ENCODE assay signal across 20 mouse cellular contexts in the genomic region with DNA sequence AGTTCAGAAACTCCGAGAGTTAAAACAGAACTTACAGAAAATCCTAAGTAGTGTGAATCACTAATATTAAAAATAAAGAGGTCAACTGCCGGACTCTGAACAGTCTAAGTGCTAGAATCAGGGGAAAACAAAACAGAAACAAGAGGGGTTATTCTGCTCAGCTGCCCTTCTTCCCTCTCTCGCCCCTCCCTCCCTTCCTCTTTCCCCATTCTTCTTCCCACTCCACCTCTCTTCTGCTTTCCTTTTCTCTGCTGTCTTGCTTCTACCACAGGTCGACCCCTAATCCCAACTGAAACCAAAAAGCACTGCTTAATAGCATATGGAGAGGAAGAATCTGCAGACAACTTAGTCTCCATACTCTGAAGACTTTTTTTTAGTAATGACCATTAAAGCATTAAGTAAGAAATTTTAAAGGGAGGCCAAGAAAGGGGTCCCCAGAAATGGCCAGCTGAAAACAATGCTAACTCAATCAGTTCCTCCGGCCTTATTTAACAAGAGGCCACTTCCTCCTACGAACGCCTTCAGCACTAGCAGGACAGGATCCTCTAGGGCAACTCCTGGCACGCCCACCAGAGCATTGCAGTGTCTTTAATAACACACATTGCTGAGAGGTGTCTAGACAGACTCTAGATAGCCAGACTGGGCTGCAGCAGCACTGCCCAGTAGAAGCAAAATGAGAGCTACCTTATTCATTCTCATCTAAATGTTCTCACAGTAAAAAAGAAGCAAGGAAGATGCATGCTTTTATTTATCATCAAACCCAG. TPM values are rescaled to one million over a fixed set of nuclear protein-coding genes. Genes with fewer than 3 reads are reported as not detected.
A peak's percentile ranks its signal among the peaks of the same experiment; 100 is the strongest.
DNase-seq lines count a peak whose midpoint lies in the region; ATAC-seq and TF ChIP-seq lines count a peak whose summit lies in the region.
"Had no signal": no experiment of that assay in that cellular context is flagged by ENCODE, and none has a peak within 500 bp of the region (broad histone marks: within the 10 kb centered on the region; RNA-seq: fewer than 3 reads in every experiment).

No protein-coding gene starts in this region.

- TF ChIP-seq POLR2A in lung, adult 2 months (IDR thresholded peaks at IDR 0.05; ENCODE audit: borderline replicate concordance, extremely low read depth, low read depth, low read length) = no peak

- no peaks in the 10 kb centered on the region; the same call in 1 of the 2 replicates for H3K36me3 ChIP-seq in lung, embryonic 14.5 days (ENCODE audit: insufficient read depth)
- no peaks in the 10 kb centered on the region for H3K36me3 ChIP-seq in heart, embryonic 15.5 days
- H3K36me3 ChIP-seq in intestine, postnatal 0 days (ENCODE audit: control insufficient read depth, insufficient read depth) = no peaks in the 10 kb centered on the region

- no peak overlapping the region for H3K27ac ChIP-seq in lung, embryonic 14.5 days (ENCODE audit: low read depth)
- H3K27ac ChIP-seq in heart, embryonic 15.5 days = peak overlapping the region; percentile 49; the same call in 1 of the 2 replicates
- no peak overlapping the region for H3K27ac ChIP-seq in intestine, postnatal 0 days (ENCODE audit: low read depth, low read length)
- H3K27ac ChIP-seq: hindbrain, embryonic 12.5 days; neural tube, embryonic 12.5 days had no signal

- 65% methylated on average over 8 of the region's 8 CpGs for WGBS in lung, embryonic 14.5 days
- WGBS in lung, adult 2 months = 45% methylated on average over 8 of the region's 8 CpGs
- 51% methylated on average over 8 of the region's 8 CpGs for WGBS in heart, embryonic 15.5 days
- WGBS in intestine, postnatal 0 days = 36% methylated on average over 8 of the region's 8 CpGs

- no peak for TF ChIP-seq CTCF in lung, embryonic 14.5 days (IDR thresholded peaks at IDR 0.05; ENCODE audit: low read depth)
- no peak for TF ChIP-seq CTCF in lung, adult 2 months (IDR thresholded peaks at IDR 0.05; ENCODE audit: insufficient read depth, low read length)
- TF ChIP-seq CTCF in intestine, postnatal 0 days (IDR thresholded peaks at IDR 0.05; ENCODE audit: low read depth) = no peak

- no peak overlapping the region for H3K9ac ChIP-seq in lung, embryonic 14.5 days
- H3K9ac ChIP-seq in heart, embryonic 15.5 days = no peak overlapping the region
- H3K9ac ChIP-seq in intestine, postnatal 0 days (ENCODE audit: low read depth, low read length) = no peak overlapping the region
- H3K9ac ChIP-seq: hindbrain, embryonic 12.5 days; neural tube, embryonic 12.5 days had no signal

- H3K27me3 ChIP-seq in lung, embryonic 14.5 days (ENCODE audit: insufficient read depth, low read length) = no peaks in the 10 kb centered on the region
- H3K27me3 ChIP-seq in heart, embryonic 15.5 days = no peaks in the 10 kb centered on the region
- H3K27me3 ChIP-seq in intestine, postnatal 0 days (replicated peaks; ENCODE audit: control insufficient read depth, insufficient read depth, low read length) = no peaks in the 10 kb centered on the region
- H3K27me3 ChIP-seq: hindbrain, embryonic 12.5 days; neural tube, embryonic 12.5 days had no signal

- H3K4me2 ChIP-seq in lung, embryonic 14.5 days = no peak overlapping the region
- no peak overlapping the region for H3K4me2 ChIP-seq in heart, embryonic 15.5 days
- peak overlapping the region; percentile 18; the same call in 1 of the 2 replicates for H3K4me2 ChIP-seq in intestine, postnatal 0 days (replicated peaks; ENCODE audit: low read depth)
- H3K4me2 ChIP-seq: hindbrain, embryonic 12.5 days; neural tube, embryonic 12.5 days had no signal

- intact Hi-C loops in heart, postnatal 10 days (cut with DNase I) = no loop called here

- H3K4me3 ChIP-seq in lung, embryonic 14.5 days (ENCODE audit: low read depth, low read length) = no peak overlapping the region
- H3K4me3 ChIP-seq in lung, adult 2 months (replicated peaks; ENCODE audit: extremely low read depth, low read depth, low read length) = no peak overlapping the region
- no peak overlapping the region for H3K4me3 ChIP-seq in heart, embryonic 15.5 days
- H3K4me3 ChIP-seq in intestine, postnatal 0 days (ENCODE audit: low read depth, low read length) = no peak overlapping the region
- H3K4me3 ChIP-seq: hindbrain, embryonic 12.5 days; neural tube, embryonic 12.5 days had no signal

- ATAC-seq in lung, embryonic 14.5 days (ENCODE audit: insufficient read depth) = peak; percentile 35; the same call in 1 of the 2 replicates
- ATAC-seq in heart, embryonic 15.5 days (replicated peaks; ENCODE audit: insufficient number of reproducible peaks, insufficient read depth, low FRiP score, low read depth) = 0 out of 2 replicates have a peak, but pooled peaks have one; percentile 53
- 0 out of 2 replicates have a peak, but pooled peaks have one; percentile 38 for ATAC-seq in intestine, postnatal 0 days

- peak; percentile 92 for DNase-seq in heart, adult 11 months
- DNase-seq in heart, postnatal 10 days = no peak
- no peak for DNase-seq in lung, embryonic 14.5 days
- no peak for DNase-seq in lung, adult 2 months
- DNase-seq in layer of hippocampus, postnatal 10 days (ENCODE audit: low spot score in 2 of 2) = no peak
- no peak for DNase-seq in cerebellum, postnatal 14 days
- DNase-seq: adrenal gland, adult 8-10 months; cerebellum, adult 9-10 months; kidney, postnatal 14 days had no signal

- H3K4me1 ChIP-seq in lung, embryonic 14.5 days (ENCODE audit: insufficient read depth) = no peaks in the 10 kb centered on the region
- peaks cover 2% of the 10 kb centered on the region; the same call in 1 of the 2 replicates for H3K4me1 ChIP-seq in lung, adult 2 months (ENCODE audit: control insufficient read depth, insufficient read depth, low read length)
- H3K4me1 ChIP-seq in heart, embryonic 15.5 days (replicated peaks) = peaks cover 17% of the 10 kb centered on the region
- H3K4me1 ChIP-seq in intestine, postnatal 0 days (replicated peaks; ENCODE audit: control insufficient read depth, insufficient read depth, low read length) = no peaks in the 10 kb centered on the region

- H3K9me3 ChIP-seq in lung, embryonic 14.5 days (ENCODE audit: low read depth, low read length) = no peaks in the 10 kb centered on the region
- H3K9me3 ChIP-seq in heart, embryonic 15.5 days (replicated peaks) = no peaks in the 10 kb centered on the region
- H3K9me3 ChIP-seq in intestine, postnatal 0 days (ENCODE audit: control insufficient read depth) = no peaks in the 10 kb centered on the region
- H3K9me3 ChIP-seq: hindbrain, embryonic 12.5 days; neural tube, embryonic 12.5 days had no signal

RNA-seq across cellular contexts. Expression of a gene that starts 26.9 kb away (rescaled TPM):
- total RNA-seq in heart, postnatal 10 days (2021) = not detected
- polyA plus RNA-seq in lung, embryonic 14.5 days (2014; fragmentation: Nextera tagmentation; extraction: Ambion mirVana) = 0.27 TPM in 1 of 2 replicates, not detected in the other
- polyA plus RNA-seq in lung, adult 2 months (2012; rRNA removed) = not detected in 2 replicates
- polyA plus RNA-seq in heart, embryonic 15.5 days (2015; fragmentation: Nextera tagmentation; extraction: Ambion mirVana) = not detected in 2 replicates
- not detected in 2 replicates for polyA plus RNA-seq in intestine, postnatal 0 days (2015; fragmentation: Nextera tagmentation; extraction: Ambion mirVana)
- not detected for total RNA-seq in layer of hippocampus, postnatal 10 days (2021)
- total RNA-seq: adrenal gland, adult 8-10 months; ES-E14; liver, adult 2 months; megakaryocyte-erythroid progenitor cell, adult 5-6 weeks; midbrain, postnatal 0 days had no signal
- polyA plus RNA-seq: embryonic facial prominence, embryonic 11.5 days; hindbrain, embryonic 12.5 days; intestine, embryonic 14.5 days; liver, adult 2 months; lung, embryonic 16.5 days; midbrain, postnatal 0 days; neural tube, embryonic 12.5 days had no signal
